Mouse (Mus musculus) c-Kit-positive CD71-positive TER-119-positive erythroid progenitor cells, embryonic 14.5 days (primary cell): ENCODE measurements around the gene Cc2d2b.
A peak's percentile ranks its signal among the peaks of the same experiment; 100 is the strongest.

ENCODE experiments used
- DNase-seq: peaks from one replicate; pipeline ENCODE4 v3.0.0-alpha.2; 2013; ENCODE audit warnings: low spot score

Cc2d2b gene

GRCm38 (mm10) chr19:40754311-40754710 lies 5.8 kb downstream of the Cc2d2b start:
- peak; percentile 65 for DNase-seq

- no peak for DNase-seq
Observed at GRCm38 (mm10) chr19:40760071-40760470, 11.5 kb downstream of the Cc2d2b start.

GRCm38 (mm10) chr19:40762023-40762759 lies 13.6 kb downstream of the Cc2d2b start:
- DNase-seq = no peak

- no peak for DNase-seq
Observed at GRCm38 (mm10) chr19:40767189-40767588, 18.6 kb downstream of the Cc2d2b start.

GRCm38 (mm10) chr19:40769341-40769770 lies 20.8 kb downstream of the Cc2d2b start:
- DNase-seq = peak; percentile 85

GRCm38 (mm10) chr19:40788004-40788714 lies 39.6 kb downstream of the Cc2d2b start:
- no peak for DNase-seq

- no peak for DNase-seq
Observed at GRCm38 (mm10) chr19:40788715-40789084, 40.1 kb downstream of the Cc2d2b start.

GRCm38 (mm10) chr19:40805176-40805737 lies 56.7 kb downstream of the Cc2d2b start:
- DNase-seq = no peak

- no peak for DNase-seq
Observed at GRCm38 (mm10) chr19:40809858-40810257, 61.3 kb downstream of the Cc2d2b start.

GRCm38 (mm10) chr19:40811840-40812239 lies 63.3 kb downstream of the Cc2d2b start:
- no peak for DNase-seq

GRCm38 (mm10) chr19:40812778-40813177 lies 64.2 kb downstream of the Cc2d2b start:
- DNase-seq = peak; percentile 66

GRCm38 (mm10) chr19:40813385-40813784 lies 64.8 kb downstream of the Cc2d2b start:
- peak; percentile 88 for DNase-seq

GRCm38 (mm10) chr19:40815645-40816183 lies 67.2 kb downstream of the Cc2d2b start:
- no peak for DNase-seq

- DNase-seq = no peak
Observed at GRCm38 (mm10) chr19:40817901-40818532, 69.5 kb downstream of the Cc2d2b start.

- DNase-seq = no peak
Observed at GRCm38 (mm10) chr19:40818764-40819163, 70.2 kb downstream of the Cc2d2b start.

- DNase-seq = no peak
Observed at GRCm38 (mm10) chr19:40821306-40821825, 72.8 kb downstream of the Cc2d2b start.

- no peak for DNase-seq
Observed at GRCm38 (mm10) chr19:40825636-40826035, 77.1 kb downstream of the Cc2d2b start.

- DNase-seq = no peak
Observed at GRCm38 (mm10) chr19:40826735-40827134, 78.2 kb downstream of the Cc2d2b start.

GRCm38 (mm10) chr19:40830198-40830597 lies 81.6 kb downstream of the Cc2d2b start:
- no peak for DNase-seq

- DNase-seq = peak; percentile 83
Observed at GRCm38 (mm10) chr19:40830703-40831415, 82.3 kb downstream of the Cc2d2b start, which contains the start of gene Ccnj. Gene Ccnj, plus strand, starts transcription at chr19:40831279.
